Mouse (Mus musculus) ES-E14 (cell line): Measurements from ENCODE around the gene Wdr34. TPM values are rescaled to one million over a fixed set of nuclear protein-coding genes. Genes with fewer than 3 reads are reported as not detected.
A peak's percentile ranks its signal among the peaks of the same experiment; 100 is the strongest.

Experiments
- DNase-seq: peaks from one replicate; pipeline ENCODE4 v3.0.0-alpha.2; 2013; ENCODE audit warnings: low read depth, low spot score
- H3K27ac ChIP-seq: 2 replicates; pipeline ENCODE4 v1.5.1; 2012; ENCODE audit warnings: low read depth, mild to moderate bottlenecking, low read length, moderate library complexity, mixed read lengths; ENCODE audit not compliant: poor library complexity, insufficient read depth, severe bottlenecking
- H3K36me3 ChIP-seq: 2 replicates; pipeline ENCODE4 v1.6.1; 2012; ENCODE audit warnings: mild to moderate bottlenecking, low read length, moderate library complexity, mixed read lengths; ENCODE audit not compliant: control insufficient read depth, poor library complexity, insufficient read depth, severe bottlenecking
- H3K4me1 ChIP-seq, 2 experiments: fragments of 150-350 bp in 1 of 2; sonication (generic) in 1 of 2; 2 replicates each; pipeline ENCODE4 v1.6.1; 2012; ENCODE audit warnings: low read length in 2 of 2, mild to moderate bottlenecking in 1 of 2, mixed read lengths in 1 of 2; ENCODE audit not compliant: control insufficient read depth in 2 of 2, insufficient read depth in 2 of 2, poor library complexity in 1 of 2
- H3K4me3 ChIP-seq, 2 experiments: fragments of 150-350 bp in 1 of 2; sonication (generic) in 1 of 2; 2 replicates each; pipeline ENCODE4 v1.5.1; 2012; ENCODE audit warnings: low read length in 2 of 2, low read depth in 1 of 2, mild to moderate bottlenecking in 1 of 2, mixed read lengths in 1 of 2; ENCODE audit not compliant: insufficient read depth in 1 of 2, poor library complexity in 1 of 2, severe bottlenecking in 1 of 2
- H3K9ac ChIP-seq: 2 replicates; pipeline ENCODE4 v1.6.1; 2012; ENCODE audit warnings: low read depth, mild to moderate bottlenecking, low read length, mixed read lengths; ENCODE audit not compliant: poor library complexity, insufficient read depth, severe bottlenecking
- H3K9me3 ChIP-seq: fragments of 150-350 bp; sonication (generic); 2 replicates; pipeline ENCODE4 v1.6.1; 2012; ENCODE audit warnings: low read depth, mild to moderate bottlenecking, low read length; ENCODE audit not compliant: control insufficient read depth, insufficient read depth
- CHD2 ChIP-seq: IDR thresholded peaks from 2 replicates; pipeline ENCODE4 v1.6.1; 2014; ENCODE audit warnings: mild to moderate bottlenecking, low read depth, low read length, inconsistent platforms
- HCFC1 ChIP-seq: IDR thresholded peaks from 2 replicates; pipeline ENCODE4 v1.6.1; 2012; ENCODE audit warnings: low read length, inconsistent platforms, borderline replicate concordance; ENCODE audit not compliant: insufficient read depth
- MAFK ChIP-seq: IDR thresholded peaks from 2 replicates; pipeline ENCODE4 v1.6.1; 2014; ENCODE audit warnings: mild to moderate bottlenecking, low read depth, low read length, inconsistent platforms; ENCODE audit not compliant: insufficient read depth
- ZC3H11A ChIP-seq: IDR thresholded peaks from 2 replicates; pipeline ENCODE4 v1.6.1; 2012; ENCODE audit warnings: low read depth, mild to moderate bottlenecking, inconsistent platforms, low read length, borderline replicate concordance
- ZNF384 ChIP-seq: IDR thresholded peaks from 2 replicates; pipeline ENCODE4 v1.6.1; 2012; ENCODE audit warnings: low read depth, low read length, inconsistent platforms
- in situ Hi-C, 2 experiments: fragments of 600-800 bp; cut with MboI; formaldehyde crosslinking; loops; one replicate each; pipeline ENCODE4 v1.15.1; 2025; ENCODE audit warnings: low sequenced_read_pairs in 2 of 2, inconsistent platforms in 1 of 2; ENCODE audit not compliant: unreplicated experiment in 2 of 2
- total RNA-seq: library from RNA; depleted of rRNA; stranded (reverse); fragments of 300-350 nt; gene quantifications from 2 replicates; pipeline ENCODE4 v1.2.3, GENCODE M21; 2012

Gene Wdr34
- total RNA-seq, 1 experiment: 22.6 TPM

DNA sequence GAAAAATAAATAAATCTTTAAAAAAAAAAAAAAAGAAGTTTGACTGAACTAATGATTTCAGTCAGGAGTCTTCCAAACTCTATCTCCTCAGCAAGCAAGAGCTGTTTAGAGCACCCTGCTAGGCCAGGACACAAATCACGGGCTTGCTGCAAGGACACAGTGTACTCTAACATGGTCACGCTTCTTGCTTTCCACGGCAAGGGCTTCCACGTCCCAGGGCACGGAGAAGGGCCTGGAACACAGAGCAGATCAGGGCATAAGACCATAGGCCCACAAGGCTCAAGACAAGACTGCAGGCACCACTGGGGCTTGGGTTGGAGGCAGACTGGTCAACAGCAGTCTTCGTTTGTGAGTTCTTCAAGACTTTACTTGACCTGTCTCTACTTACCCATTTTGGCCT, 1.6 kb downstream of the Wdr34 start:
- no peak for TF ChIP-seq CHD2
- no peak for TF ChIP-seq ZC3H11A
- no peak for TF ChIP-seq ZNF384
- no peak for TF ChIP-seq MAFK
- TF ChIP-seq HCFC1: no peak
- peaks cover 5% of the 10 kb centered on the region; the same call in 1 of the 2 replicates for H3K36me3 ChIP-seq
- DNase-seq: no peak
- H3K4me1 ChIP-seq: peaks cover 3 to 18% of the 10 kb centered on the region in 2 experiments; a peak in 3 of 4 replicates
- H3K9ac ChIP-seq: peak overlapping the region; percentile 78; the same call in 1 of the 2 replicates
- H3K9me3 ChIP-seq: no peaks in the 10 kb centered on the region
- no peak overlapping the region for H3K27ac ChIP-seq
- in situ Hi-C loops: no loop called here
- peak overlapping the region in 1 of 2 experiments; percentile 41; a peak in 1 of 4 replicates for H3K4me3 ChIP-seq

- Histone ChIP-seq H3K4me3 (no peak overlapping the region), H3K9ac (no peak overlapping the region), H3K4me1 (peaks cover 3 to 16% of the 10 kb centered on the region in 2 experiments; a peak in 3 of 4 replicates), H3K9me3 (no peaks in the 10 kb centered on the region), H3K27ac (no peak overlapping the region), H3K36me3 (peaks cover 5% of the 10 kb centered on the region; the same call in 1 of the 2 replicates)
- in situ Hi-C loops: no loop called here
- no peak for DNase-seq
- TF ChIP-seq CHD2 (no peak), ZC3H11A (no peak), ZNF384 (no peak), MAFK (no peak), HCFC1 (no peak)
These were observed 4.1 kb downstream of the Wdr34 start for GRCm38 (mm10) chr2:30044550-30044949.

DNA sequence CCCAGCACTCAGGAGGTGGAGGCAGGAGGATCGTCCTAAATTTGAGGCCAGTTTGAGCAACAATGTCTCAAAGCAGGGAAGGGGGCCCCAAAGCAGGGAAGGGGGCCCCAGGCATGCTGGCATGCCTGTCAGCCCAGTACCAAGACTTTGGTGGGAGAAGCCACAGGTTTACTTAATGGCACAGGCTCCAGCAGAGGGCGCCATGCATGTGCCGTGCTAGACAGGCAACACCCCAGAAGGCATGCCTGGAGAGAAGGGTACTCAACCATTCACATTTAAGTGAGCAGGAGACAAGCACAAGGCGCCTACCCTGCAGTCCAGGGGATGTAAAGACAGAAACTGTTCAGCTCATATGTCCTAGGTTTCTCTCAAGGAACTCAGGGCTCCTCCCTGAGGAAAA, 6.2 kb downstream of the Wdr34 start:
- no peak for DNase-seq
- Histone ChIP-seq H3K9ac (peak overlapping the region; percentile 4; the same call in 1 of the 2 replicates), H3K9me3 (no peaks in the 10 kb centered on the region), H3K36me3 (peaks cover 8% of the 10 kb centered on the region; the same call in 1 of the 2 replicates), H3K4me1 (peaks cover 0 to 13% of the 10 kb centered on the region in 2 experiments; a peak in 2 of 4 replicates), H3K4me3 (no peak overlapping the region), H3K27ac (peak overlapping the region; percentile 30; the same call in 1 of the 2 replicates)
- in situ Hi-C loops: no loop called here
- TF ChIP-seq MAFK (no peak), CHD2 (no peak), ZNF384 (no peak), ZC3H11A (no peak; the same call in 1 of the 2 replicates), HCFC1 (no peak)

GRCm38 (mm10) chr2:30039687-30040086, 9.0 kb downstream of the Wdr34 start:
- Histone ChIP-seq H3K4me3 (no peak overlapping the region), H3K4me1 (peaks cover 0 to 10% of the 10 kb centered on the region in 2 experiments; a peak in 2 of 4 replicates), H3K9me3 (no peaks in the 10 kb centered on the region), H3K9ac (0 out of 2 replicates have a peak overlapping the region, but pooled peaks have one; percentile 15), H3K27ac (no peak overlapping the region), H3K36me3 (peaks cover 4% of the 10 kb centered on the region; the same call in 1 of the 2 replicates)
- in situ Hi-C loops: no loop called here
- no peak for DNase-seq
- no peak for TF ChIP-seq MAFK
- TF ChIP-seq HCFC1: no peak
- no peak for TF ChIP-seq CHD2
- TF ChIP-seq ZNF384: no peak
- no peak for TF ChIP-seq ZC3H11A
